Mouse (Mus musculus): Measurements from ENCODE around the gene Fgb. TPM values are rescaled to one million over a fixed set of nuclear protein-coding genes. Genes with fewer than 3 reads are reported as not detected.
A peak's percentile ranks its signal among the peaks of the same experiment; 100 is the strongest.

The Fgb gene
- total RNA-seq (2015; ENCODE audit: low replicate concordance) (not detected in 2 replicates), total RNA-seq (2017; ENCODE audit: low replicate concordance) (not detected in 2 replicates)

DNA sequence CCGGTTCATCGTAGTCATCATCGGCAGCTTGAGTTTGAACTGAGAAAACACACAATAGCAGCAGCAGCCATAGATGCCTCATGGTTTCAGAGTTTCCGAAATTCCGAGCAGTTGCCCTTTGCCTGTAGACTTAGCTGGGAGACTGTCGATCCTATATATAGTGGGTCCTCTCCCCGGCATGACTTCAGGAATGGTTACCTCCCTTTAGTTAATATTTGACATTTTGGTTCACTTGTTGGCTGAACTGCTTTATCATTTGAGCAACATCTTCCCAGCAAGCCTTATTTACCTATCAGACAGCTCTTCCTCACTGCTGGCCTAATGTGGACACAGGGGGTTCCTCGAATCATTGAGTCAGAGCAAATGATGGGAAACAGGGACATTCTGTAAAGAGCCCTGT, at the start of gene Fgb:
Gene Fgb, minus strand, starts transcription at position 184 of the 400 bp plus-strand sequence.
- ATAC-seq (replicated peaks; ENCODE audit: low FRiP score, poor library complexity, severe bottlenecking) = no peak

DNA sequence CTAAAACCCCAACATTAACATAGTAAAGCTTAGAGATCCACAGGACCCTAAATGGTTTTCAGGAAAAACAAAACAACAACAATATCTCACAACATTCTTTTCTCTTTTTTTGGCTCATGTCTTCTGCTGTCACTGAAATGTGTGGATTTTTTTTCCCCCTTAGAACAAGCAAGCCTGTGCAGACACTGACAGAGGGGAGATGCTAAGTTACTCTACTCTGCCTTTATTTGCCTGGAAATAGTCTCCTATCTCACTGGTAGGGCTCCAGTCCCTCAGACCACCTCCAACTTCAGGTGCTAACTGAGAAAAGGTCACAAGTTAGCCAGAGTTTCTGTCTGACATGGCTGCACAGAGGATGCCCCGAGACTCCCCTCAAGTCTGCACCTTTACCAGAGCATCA, 49.5 kb upstream of the Fgb start:
- no peak for ATAC-seq (replicated peaks; ENCODE audit: low FRiP score, poor library complexity, severe bottlenecking)

DNA sequence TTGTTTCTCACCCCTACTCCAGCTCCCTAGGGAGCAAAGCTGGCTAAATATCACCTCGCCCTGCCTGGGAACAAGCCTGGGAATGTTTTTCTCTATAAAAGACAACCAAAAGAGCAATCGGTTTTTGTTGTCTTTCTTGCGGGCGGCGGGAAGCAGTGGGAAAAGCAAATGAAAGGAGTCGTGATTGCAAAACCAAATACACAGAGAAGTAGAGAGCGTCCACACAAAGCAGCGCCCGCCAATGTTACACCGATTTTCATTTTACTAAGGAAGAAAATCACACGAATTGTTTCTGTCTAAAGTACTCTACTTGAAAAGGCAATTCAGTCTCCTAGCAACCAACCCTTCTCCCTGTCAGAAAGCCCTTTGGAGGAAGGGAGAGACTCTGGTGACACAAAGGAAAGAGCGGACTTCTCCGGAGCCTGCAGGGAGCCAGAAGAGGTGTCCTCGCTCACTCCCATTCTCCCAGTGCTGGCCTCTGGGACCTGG, 48.9 kb upstream of the Fgb start:
- no peak for ATAC-seq (replicated peaks; ENCODE audit: low FRiP score, poor library complexity, severe bottlenecking)

DNA sequence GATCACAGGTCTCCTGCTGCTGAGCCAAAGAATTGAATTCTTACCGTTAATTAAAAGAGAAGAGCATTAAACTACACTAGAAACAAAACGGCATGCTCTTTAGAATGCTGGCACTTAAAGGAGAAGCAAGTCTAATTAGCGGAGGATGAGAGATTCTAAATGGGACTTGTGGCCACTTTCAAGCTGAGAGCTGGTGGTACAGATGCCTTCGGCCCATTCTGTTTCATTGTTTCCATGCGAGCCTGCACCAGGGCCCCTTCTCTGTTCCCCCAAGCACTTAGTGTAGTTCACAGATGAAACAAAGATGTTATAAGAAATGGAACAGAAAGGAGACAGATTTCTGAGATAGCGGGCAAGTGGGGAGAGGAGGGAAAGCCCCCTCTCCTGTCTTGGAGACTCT, 47.9 kb upstream of the Fgb start:
- ATAC-seq (replicated peaks; ENCODE audit: low FRiP score, poor library complexity, severe bottlenecking) = no peak

DNA sequence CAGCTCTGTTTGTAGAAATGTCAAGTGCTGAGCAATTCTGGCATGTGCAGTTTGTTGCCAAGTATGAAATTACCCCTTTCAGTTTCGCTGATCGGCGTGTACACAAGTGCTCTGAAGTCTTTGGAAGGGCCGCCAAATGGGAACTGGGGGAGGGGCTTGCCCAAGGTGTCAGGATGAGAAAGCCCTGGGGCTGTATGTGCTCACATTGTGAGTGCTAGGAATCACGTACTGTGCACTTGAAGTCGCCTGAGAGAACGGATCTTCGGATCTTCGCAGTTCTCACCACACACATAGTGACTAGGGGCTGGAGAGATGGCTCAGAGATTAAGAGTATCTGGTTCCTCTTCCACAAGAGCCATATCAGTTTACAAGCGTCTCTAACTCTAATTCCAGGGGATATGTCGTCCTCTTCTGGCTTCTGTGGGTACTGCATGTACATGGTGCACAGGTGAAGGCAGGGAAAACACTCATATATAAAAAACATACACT, 30.9 kb upstream of the Fgb start:
- ATAC-seq (replicated peaks; ENCODE audit: low FRiP score, poor library complexity, severe bottlenecking) = 0 out of 2 replicates have a peak, but pooled peaks have one; percentile 43

DNA sequence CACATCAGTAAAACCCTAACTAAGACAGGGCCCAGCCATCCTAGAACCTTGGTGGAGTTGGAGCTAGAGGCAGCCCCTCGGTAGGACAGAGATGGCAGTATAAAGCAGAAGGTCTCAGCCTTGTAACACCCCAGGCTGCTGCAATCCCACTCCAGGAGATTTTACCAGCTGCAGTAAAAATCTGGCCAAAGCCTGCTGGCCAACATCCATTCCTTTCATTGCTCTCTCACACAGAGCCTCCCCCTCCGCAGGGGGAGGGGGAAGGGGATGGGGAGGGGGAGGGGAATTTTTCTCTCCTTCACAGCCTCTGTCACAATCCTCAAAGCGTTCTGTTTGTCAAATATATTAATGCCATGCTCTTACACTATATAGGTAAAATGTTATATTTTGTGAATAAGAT, 26.9 kb upstream of the Fgb start:
- no peak for ATAC-seq (replicated peaks; ENCODE audit: low FRiP score, poor library complexity, severe bottlenecking)

DNA sequence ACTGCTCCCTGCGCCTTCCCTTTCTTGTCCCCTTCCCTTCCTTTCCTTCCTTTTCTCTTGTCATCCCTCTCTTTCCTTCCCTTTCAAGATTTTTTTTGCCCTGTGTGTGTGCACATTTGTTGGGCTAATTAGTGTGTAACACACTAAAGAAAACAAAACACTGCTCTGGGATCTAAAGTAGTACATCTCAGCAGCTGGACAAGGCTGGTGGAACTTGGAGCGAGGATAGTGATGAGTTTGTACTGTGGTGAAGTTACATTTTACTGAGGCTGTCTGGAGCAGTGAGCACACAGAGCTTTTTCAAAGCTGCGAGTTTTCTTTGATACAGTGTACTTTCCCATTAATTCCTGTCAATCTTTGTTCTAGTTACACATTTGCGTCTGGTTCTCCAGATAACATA, 20.6 kb upstream of the Fgb start:
- no peak for ATAC-seq (replicated peaks; ENCODE audit: low FRiP score, poor library complexity, severe bottlenecking)

DNA sequence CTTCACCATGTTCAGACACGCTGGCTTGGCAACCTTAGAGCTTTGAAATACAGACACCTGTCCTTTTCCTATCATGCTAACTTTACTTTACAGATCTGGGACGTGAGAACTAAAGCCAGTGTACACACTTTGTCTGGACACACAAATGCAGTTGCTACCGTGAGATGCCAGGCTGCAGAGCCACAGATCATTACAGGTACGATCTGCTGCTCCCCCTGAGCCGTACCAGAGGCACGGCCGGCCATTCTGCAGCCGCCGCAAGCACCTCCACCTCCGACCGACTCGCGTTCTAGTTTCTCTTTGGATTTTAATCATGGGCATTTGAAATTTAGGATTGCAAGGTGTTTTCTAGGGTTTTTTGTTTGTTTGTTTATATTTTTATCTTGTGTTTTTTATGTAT, 19.2 kb upstream of the Fgb start:
- no peak for ATAC-seq (replicated peaks; ENCODE audit: low FRiP score, poor library complexity, severe bottlenecking)

DNA sequence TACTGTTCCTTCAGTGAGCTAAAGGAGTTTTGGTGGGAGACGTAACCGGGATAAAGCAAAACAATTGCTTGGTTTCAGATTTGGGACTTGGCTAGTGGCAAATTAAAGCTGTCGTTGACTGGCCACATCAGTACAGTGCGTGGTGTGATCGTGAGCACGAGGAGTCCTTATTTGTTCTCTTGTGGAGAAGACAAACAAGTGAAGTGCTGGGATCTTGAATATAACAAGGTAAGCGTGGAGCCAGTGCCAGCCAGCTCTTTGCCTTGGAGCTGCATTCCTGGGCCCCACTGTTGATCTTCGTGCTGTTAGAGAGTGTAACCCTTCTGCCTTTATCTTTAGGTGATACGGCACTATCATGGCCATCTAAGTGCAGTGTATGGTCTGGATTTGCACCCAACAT, 18.3 kb upstream of the Fgb start:
- ATAC-seq (replicated peaks; ENCODE audit: low FRiP score, poor library complexity, severe bottlenecking) = no peak

DNA sequence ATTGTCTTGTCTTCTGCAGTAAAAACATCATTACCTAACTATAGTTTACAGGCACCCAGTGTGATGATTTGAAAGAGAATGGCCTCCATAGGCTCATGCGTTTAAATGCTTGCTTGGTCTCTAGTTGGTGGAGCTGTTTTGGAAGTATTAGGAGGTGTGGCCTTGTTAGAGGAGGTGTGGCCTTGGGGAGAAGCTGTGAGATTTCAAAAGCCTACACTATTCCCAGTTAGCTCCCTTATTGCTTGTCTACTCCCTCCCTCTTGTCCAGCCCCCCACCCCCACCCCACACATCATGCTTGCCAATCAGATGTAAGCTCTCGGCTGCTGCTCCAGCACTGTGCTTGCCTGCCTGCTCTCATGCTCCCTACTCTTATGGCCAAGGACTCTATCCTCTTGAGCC, 7.4 kb upstream of the Fgb start:
- no peak for ATAC-seq (replicated peaks; ENCODE audit: low FRiP score, poor library complexity, severe bottlenecking)

DNA sequence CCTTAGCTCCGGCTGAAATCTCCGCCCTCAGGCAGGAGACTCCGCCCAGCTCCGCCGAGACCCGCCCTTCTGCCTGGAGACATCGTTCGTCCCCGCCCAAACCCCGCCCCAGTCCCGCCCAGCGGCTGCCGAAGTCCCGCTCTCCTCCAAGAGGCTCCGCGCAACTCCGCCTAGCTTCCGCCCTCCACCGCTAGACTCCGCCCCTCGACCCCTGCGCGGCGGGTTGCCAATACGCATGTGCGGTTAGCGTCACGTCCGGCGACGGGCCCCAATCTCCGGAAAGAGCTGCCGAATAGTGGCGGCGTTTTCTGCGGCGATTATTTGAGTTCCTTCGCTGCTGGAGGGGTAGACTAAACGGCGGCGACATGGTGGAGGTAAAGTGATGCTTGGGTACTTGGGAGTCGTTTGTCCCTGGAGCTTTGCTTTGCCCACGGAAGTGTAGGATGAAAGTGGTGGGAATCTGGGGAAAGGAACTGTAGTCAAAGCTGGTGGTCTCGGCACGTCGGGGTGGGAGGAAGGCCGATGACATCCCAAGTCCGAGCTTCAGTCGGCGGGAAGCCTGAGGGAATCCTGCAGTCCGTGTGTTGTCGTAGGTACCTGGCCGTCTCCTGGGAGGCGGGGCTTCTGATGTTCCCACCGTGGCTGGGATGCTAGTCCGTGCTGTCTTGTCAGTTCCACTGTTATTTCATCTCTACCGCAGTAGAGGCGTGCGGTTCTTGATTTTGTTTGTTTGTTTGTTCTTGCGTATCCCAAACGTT, 5.8 kb upstream of the Fgb start, which contains the start of gene Plrg1:
Gene Plrg1, plus strand, starts transcription at position 242 of the 758 bp plus-strand sequence.
- ATAC-seq (replicated peaks; ENCODE audit: low FRiP score, poor library complexity, severe bottlenecking) = peak; percentile 98

DNA sequence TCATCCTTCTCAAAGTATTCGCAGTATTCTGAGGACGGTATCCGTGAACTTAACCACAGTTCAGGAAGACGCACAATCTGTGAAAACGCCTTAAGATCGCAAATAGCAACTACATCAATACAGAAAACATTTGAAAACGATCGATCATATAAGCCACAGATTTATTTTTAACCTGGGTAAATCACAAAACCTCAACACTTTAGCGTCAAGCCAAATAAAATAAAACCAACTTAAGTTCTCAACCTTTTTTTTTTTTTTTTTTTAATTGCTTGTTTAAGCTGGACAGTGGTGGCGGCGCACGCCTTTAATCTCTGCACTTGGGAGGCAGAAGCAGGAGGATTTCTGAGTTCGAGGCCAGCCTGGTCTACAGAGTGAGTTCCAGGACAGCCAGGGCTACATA, 5.1 kb upstream of the Fgb start:
- ATAC-seq (replicated peaks; ENCODE audit: low FRiP score, poor library complexity, severe bottlenecking) = no peak

DNA sequence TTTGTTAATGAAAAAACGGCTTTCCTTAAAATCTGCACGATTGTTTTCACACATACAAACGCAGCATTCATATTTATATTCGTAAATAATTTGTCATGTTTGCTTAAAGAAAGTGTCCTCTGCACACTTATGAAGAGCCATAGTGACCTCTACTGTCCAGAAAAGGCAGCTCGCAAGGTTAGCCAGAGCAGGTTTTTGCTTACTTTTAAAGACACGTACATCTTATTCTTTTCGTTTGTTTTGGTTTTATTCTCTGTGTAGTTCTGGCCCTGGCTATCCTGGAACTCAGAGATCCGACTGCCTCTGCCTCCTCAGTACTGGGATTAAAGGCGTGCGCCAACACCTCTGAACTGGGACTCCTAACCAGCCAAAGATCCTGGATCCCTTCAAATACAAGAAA, 4.1 kb upstream of the Fgb start:
- ATAC-seq (replicated peaks; ENCODE audit: low FRiP score, poor library complexity, severe bottlenecking) = no peak

DNA sequence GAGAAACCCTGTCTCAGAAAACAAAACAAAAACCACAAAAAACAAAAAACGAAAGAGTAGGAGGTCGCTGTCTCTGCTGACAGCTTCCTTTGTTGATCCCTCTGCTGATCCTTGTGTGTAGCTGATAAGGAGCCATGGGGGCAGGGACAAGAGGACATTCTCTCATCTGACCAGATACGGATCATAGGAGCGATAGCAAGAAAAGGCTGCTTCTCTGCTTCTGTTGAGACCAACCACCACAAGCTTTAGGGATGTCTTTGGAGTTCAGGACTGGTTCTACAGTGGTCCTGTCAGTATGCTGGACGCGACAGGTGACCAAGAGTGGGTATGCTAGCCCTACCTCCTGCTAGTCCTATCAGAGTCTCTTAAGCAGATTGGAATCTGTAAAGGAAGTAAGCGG, 3.5 kb upstream of the Fgb start:
- no peak for ATAC-seq (replicated peaks; ENCODE audit: low FRiP score, poor library complexity, severe bottlenecking)

DNA sequence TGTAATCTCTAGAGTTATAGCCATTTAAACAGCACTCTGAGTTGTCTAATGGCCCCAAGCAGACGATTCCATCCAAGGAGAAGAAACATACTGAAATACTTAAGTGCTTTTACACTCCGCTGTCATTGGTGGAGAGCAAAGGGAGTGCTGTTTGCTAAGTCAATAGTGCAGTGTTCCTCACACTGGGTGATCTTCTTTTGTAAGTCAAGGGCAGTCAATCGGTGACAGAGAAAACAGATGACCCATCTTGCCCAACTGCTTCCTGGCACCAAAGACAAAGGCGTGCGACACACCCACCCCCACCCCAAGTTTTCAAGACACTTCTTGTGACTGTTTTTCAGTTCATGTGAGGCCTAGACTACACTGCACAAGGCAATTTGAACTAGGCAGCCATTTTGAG, 2.4 kb upstream of the Fgb start:
- ATAC-seq (replicated peaks; ENCODE audit: low FRiP score, poor library complexity, severe bottlenecking) = no peak

DNA sequence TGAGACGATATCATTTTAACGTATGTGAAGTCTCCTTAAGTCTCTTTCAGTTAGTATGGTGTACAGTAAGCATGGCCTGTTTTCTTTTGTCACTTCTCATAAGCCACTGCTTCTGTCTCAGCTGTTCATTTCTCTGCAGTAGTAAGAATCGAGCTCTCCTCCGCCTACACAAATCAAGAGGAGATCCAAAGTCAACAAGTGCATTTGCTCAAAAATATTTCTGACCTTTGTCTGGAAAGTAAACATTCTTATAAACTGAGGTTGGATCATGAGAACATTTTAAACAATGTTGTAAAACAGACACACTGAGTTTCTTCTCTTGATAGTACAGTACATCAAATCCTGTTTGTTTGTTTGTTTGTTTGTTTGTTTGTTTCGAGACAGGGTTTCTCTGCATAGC, 998 bp upstream of the Fgb start:
- ATAC-seq (replicated peaks; ENCODE audit: low FRiP score, poor library complexity, severe bottlenecking) = no peak

DNA sequence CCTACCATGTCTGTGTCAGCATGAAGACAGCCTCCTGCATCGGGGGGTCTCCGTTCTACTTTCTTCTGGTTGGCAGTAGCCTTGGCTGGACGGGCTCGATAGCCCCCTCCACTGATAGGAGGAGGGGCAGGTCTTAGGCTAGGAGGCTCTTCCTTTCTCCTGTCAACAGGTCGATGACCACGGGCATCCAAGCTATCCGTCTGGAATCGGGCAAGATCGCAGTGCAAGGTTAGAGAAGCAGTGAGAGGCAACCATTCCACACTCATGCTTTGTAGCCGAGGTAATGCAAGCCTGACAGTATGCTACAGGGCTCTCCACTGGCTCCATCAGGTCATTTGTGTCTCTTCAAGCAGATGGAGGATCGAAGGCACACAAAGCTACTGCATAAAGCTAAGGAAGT, 3.0 kb downstream of the Fgb start:
- no peak for ATAC-seq (replicated peaks; ENCODE audit: low FRiP score, poor library complexity, severe bottlenecking)

DNA sequence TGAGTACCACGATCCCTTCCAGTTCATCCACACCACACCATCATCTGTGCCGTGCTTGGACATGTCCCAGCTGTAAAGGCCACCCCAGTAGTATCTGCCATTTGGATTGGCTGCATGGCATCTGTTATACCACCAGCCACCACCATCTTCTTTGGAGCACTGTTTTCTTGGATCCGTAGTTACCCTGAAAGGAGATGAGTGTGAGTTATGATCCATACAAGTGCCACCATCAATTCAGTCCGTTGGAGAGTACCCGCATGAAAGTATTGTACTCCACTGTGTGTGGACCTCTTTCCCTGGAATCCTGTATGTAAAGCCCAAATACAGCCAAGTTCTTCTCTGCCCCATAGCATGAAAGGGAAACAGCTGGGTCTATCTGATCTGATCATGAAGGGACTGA, 7.2 kb downstream of the Fgb start:
- no peak for ATAC-seq (replicated peaks; ENCODE audit: low FRiP score, poor library complexity, severe bottlenecking)

DNA sequence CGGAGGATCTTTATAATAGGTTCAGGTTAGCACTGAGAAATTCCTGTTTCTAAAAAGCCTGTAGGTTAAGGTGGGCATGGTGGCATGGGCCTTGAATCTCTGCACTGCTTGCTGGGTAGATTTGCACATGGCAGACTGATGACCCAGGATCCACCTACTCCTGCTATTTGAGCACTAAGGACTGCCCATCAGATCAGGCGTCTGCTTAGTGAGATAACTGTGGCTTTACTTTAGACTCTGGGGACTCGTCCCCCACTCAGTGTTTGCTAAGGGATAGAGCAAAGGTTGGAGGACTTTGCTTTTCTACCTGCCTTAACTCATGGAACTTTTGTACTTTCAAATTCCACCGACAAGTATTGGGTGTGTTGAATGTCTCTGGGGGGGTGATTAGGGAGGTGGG, 10.0 kb downstream of the Fgb start:
- no peak for ATAC-seq (replicated peaks; ENCODE audit: low FRiP score, poor library complexity, severe bottlenecking)

DNA sequence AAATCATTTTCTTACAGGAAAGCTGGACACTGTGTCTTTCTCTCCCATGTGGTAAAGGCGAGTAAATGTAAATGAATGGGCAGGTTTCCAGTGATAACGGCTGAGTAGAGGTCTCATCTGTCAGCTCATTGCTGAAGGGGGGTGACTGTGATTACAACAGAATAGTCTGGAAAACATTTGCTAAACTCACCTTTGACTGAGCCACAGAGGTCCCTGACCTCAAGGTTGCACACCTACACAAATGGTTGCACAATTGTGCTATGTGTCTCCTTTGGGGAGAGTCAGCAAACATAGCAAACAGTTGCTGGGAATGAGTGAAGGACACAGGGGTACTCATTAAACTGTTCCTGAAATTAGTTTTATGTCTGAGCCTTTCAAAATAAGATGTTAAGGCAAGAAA, 10.8 kb downstream of the Fgb start:
- ATAC-seq (replicated peaks; ENCODE audit: low FRiP score, poor library complexity, severe bottlenecking) = no peak

DNA sequence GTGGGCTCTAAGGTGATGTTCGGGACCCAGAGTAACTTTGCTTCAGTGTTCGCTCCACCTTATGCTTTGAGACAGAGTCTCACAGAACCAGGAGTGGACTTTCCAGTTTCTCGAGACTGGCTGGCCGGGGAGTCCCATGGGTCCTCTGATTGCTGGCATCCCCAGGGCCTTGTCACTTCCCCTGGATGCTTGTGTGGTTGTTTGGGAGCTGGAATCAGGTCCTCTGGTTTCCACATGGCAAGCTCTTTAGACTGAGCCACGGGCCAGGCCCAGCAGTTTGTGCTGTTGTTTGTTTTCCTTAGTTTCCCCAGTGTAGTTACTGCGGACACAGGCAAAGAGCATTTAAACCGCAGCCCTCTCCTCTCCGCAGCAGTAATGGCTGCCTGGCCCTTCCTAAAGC, 15.9 kb downstream of the Fgb start:
- ATAC-seq (replicated peaks; ENCODE audit: low FRiP score, poor library complexity, severe bottlenecking) = no peak

All from erythroblast, adult 5-6 weeks (primary cell).